In the genomic region with DNA sequence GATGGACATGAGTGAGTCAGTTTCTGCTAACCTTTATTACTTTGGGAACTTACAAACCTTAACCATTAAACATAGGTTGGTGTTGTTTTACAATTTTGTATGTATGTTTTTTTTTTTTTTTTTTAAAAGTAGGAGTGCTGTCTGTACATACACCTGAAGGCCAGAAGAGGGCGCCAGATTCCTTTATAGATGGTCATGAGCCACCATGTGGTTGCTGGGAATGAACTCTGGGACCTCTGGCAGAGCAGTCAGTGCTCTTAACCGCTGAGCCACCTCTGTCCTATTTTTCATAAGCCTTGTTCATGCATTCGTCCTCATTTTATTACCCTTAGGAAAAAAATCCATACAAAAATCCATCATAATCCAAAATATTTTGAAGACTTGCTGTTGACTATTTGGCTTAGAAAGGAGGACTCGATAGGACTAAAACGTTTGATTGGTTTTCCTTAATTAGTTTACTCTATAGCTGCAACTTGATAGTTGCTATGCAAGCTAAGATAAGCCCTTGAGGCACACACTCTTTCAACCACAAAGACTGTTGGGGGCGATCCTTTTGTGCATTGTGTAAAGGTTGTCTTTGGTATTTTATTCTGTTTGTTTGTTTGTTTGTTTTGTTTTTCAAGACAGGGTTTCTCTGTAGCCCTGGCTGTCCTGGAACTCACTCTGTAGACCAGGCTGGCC, we compare ENCODE assay signal across 1 mouse cellular context.
TF ChIP-seq lines count a peak whose summit lies in the region.

No protein-coding gene starts in this region.

TF ChIP-seq in CH12.LX, 34 proteins besides CTCF, POLR2A, EP300 and RAD21:
- no peak for TF ChIP-seq MXI1 (IDR thresholded peaks at IDR 0.05; ENCODE audit: low read depth, low read length)
- TF ChIP-seq MAZ (IDR thresholded peaks at IDR 0.05; ENCODE audit: low read depth, low read length): no peak
- TF ChIP-seq CHD1 (IDR thresholded peaks at IDR 0.05; ENCODE audit: low read depth, low read length): no peak
- peak; percentile 73 for TF ChIP-seq SMC3 (IDR thresholded peaks at IDR 0.05; ENCODE audit: low read depth, low read length)
- peak; percentile 92 for TF ChIP-seq ZNF384 (IDR thresholded peaks at IDR 0.05; ENCODE audit: low read depth, low read length)
- no peak for TF ChIP-seq NRF1 (IDR thresholded peaks at IDR 0.05; ENCODE audit: low read depth, low read length)
- TF ChIP-seq RCOR1 (conservative IDR thresholded peaks at IDR 0.05; ENCODE audit: low read depth, low read length): no peak
- no peak for TF ChIP-seq ELF1 (IDR thresholded peaks at IDR 0.05; ENCODE audit: low read depth, low read length)
- TF ChIP-seq E2F4 (IDR thresholded peaks at IDR 0.05; ENCODE audit: insufficient replicate concordance, low read depth, low read length): no peak
- TF ChIP-seq KAT2A (IDR thresholded peaks at IDR 0.05; ENCODE audit: insufficient replicate concordance, low read length): no peak
- no peak for TF ChIP-seq ZMIZ1 (IDR thresholded peaks at IDR 0.05; ENCODE audit: low read depth, low read length)
- peak; percentile 98 for TF ChIP-seq MYC (IDR thresholded peaks at IDR 0.05; ENCODE audit: low read depth, low read length)
- TF ChIP-seq USF2 (conservative IDR thresholded peaks at IDR 0.05; ENCODE audit: low read depth, low read length): no peak
- TF ChIP-seq MEF2A (IDR thresholded peaks at IDR 0.05; ENCODE audit: borderline replicate concordance, low read depth, low read length): no peak
- TF ChIP-seq MAX (IDR thresholded peaks at IDR 0.05; ENCODE audit: low read length): no peak; the same call in 1 of the 2 replicates
- TF ChIP-seq BHLHE40 (IDR thresholded peaks at IDR 0.05; ENCODE audit: low read depth, low read length): no peak
- no peak for TF ChIP-seq ZC3H11A (IDR thresholded peaks at IDR 0.05; ENCODE audit: low read depth, low read length)
- TF ChIP-seq UBTF (IDR thresholded peaks at IDR 0.05; ENCODE audit: low read depth, low read length): no peak
- no peak for TF ChIP-seq SIN3A (IDR thresholded peaks at IDR 0.05; ENCODE audit: low read length)
